Mouse (Mus musculus): ENCODE measurements at regions not wholly inside any gene's neighbourhood (a gene's known extent, or its start where the extent isn't known, plus 50 kb on each side); places are given as distances from the start of the nearest gene placed in this dataset.

DNA sequence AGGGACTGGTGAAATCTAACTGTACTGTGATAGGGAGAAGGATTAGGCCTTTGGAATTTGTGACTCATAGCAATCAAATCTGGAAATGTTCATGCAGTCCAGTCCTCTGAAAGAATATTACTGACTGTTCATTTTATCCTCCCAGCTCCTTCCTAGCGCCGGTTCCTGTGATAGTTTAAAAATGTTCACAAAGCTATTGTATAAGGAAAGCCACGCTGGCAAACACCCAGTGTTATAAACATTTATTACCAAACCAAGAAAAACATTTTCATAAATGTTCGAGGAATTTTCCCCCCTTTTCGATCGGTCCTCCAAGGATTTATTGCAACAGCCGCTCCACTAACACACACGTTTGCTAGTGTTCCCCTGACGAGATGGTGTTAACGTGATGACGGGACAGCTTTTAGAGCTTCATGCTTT, 55.9 kb upstream of the Tars start:
- no peak for TF ChIP-seq POLR2A (IDR thresholded peaks at IDR 0.05; ENCODE audit: borderline replicate concordance, insufficient read depth, low read length)
- TF ChIP-seq CTCF (IDR thresholded peaks at IDR 0.05; ENCODE audit: borderline replicate concordance, insufficient read depth, low read depth, low read length) = no peak

Measured in cerebellum, adult 2 months (tissue).